In the genomic region with DNA sequence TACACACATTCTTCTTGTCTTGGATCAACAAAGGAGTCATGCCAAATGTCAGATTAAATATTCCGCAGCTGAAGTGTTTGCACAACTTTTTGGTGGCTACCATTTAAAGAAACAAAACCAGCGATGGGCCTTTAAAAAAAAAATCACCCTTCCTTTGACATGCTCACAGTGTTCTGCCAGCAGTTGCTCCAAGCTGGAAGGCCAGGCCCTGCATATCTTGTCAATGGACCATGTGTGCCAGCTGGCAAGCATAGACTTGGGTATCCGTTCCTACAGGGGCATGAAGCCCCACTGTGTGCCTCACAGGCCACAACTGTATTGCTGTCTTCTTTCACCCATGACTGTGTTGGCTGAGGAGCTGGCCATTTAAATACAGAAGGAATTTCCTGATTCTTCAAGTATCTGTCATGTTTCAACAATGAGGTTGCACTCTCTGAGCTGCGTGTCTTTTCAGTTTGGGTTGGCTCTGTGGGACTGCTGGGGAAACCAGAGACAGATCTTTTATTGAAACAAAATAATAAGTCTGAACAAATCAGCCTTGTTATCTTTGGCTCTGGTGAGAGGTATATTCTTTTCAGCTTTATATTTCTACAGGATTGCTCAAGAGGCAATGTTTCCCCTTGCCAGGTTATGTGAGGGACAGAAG, we compare ENCODE assay signal across 11 mouse cellular contexts.
A peak's percentile ranks its signal among the peaks of the same experiment; 100 is the strongest.
DNase-seq lines count a peak whose midpoint lies in the region; ATAC-seq and TF ChIP-seq lines count a peak whose summit lies in the region.
"Had no signal": no experiment of that assay in that cellular context is flagged by ENCODE, and none has a peak within 500 bp of the region (broad histone marks: within the 10 kb centered on the region; RNA-seq: fewer than 3 reads in every experiment).

No protein-coding gene starts in this region.

- no peak for TF ChIP-seq CTCF in cerebellum, adult 2 months (IDR thresholded peaks at IDR 0.05; ENCODE audit: borderline replicate concordance, insufficient read depth, low read depth, low read length)

- no peaks in the 10 kb centered on the region for H3K27me3 ChIP-seq in cerebellum, adult 2 months (ENCODE audit: control insufficient read depth, insufficient read depth, low read length)
- H3K27me3 ChIP-seq in lung, embryonic 15.5 days: no peaks in the 10 kb centered on the region
- H3K27me3 ChIP-seq: embryonic facial prominence, embryonic 12.5 days had no signal

- no peaks in the 10 kb centered on the region for H3K36me3 ChIP-seq in lung, embryonic 15.5 days
- H3K36me3 ChIP-seq: embryonic facial prominence, embryonic 12.5 days; G1E had no signal

- H3K9ac ChIP-seq in lung, embryonic 15.5 days: no peak overlapping the region
- H3K9ac ChIP-seq: embryonic facial prominence, embryonic 12.5 days; liver, embryonic 14.5 days had no signal

- WGBS in cerebellum, adult 2 months: 16% methylated on average over 4 of the region's 4 CpGs
- 26% methylated on average over 4 of the region's 4 CpGs for WGBS in lung, embryonic 15.5 days

- no peak overlapping the region for H3K4me2 ChIP-seq in lung, embryonic 15.5 days
- H3K4me2 ChIP-seq: embryonic facial prominence, embryonic 12.5 days had no signal

- no peak overlapping the region for H3K4me3 ChIP-seq in cerebellum, adult 2 months (replicated peaks; ENCODE audit: insufficient read depth, low read depth, low read length)
- H3K4me3 ChIP-seq in lung, embryonic 15.5 days: no peak overlapping the region
- H3K4me3 ChIP-seq: embryonic facial prominence, embryonic 12.5 days had no signal

- DNase-seq in kidney, adult 11 months: peak; percentile 15
- no peak for DNase-seq in kidney, adult 8-10 months
- peak; percentile 15 to 41 for DNase-seq in cerebellum, adult 2 months
- DNase-seq in heart, adult 9 months (ENCODE audit: low spot score in 2 of 2): peak; percentile 84 to 87
- no peak for DNase-seq in neural tube, embryonic 10.5 days (ENCODE audit: extremely low spot score, low spot score)
- DNase-seq in thymus, postnatal 14 days: no peak
- DNase-seq in thymus, postnatal 36 days: no peak

- no peak for TF ChIP-seq POLR2A in cerebellum, adult 2 months (IDR thresholded peaks at IDR 0.05; ENCODE audit: borderline replicate concordance, insufficient read depth, low read length)

- H3K27ac ChIP-seq in cerebellum, adult 2 months (ENCODE audit: insufficient read depth, low read length): no peak overlapping the region
- H3K27ac ChIP-seq in lung, embryonic 15.5 days: peak overlapping the region; percentile 52
- H3K27ac ChIP-seq: embryonic facial prominence, embryonic 12.5 days; liver, embryonic 14.5 days had no signal

- no peaks in the 10 kb centered on the region for H3K4me1 ChIP-seq in cerebellum, adult 2 months (ENCODE audit: control insufficient read depth, insufficient read depth, low read length)
- H3K4me1 ChIP-seq in lung, embryonic 15.5 days: peaks cover 12% of the 10 kb centered on the region
- H3K4me1 ChIP-seq: embryonic facial prominence, embryonic 12.5 days had no signal

- no peak for ATAC-seq in lung, embryonic 15.5 days (ENCODE audit: borderline replicate concordance, extremely low read depth, low FRiP score, low TSS enrichment)

- H3K9me3 ChIP-seq in lung, embryonic 15.5 days: no peaks in the 10 kb centered on the region
- H3K9me3 ChIP-seq: embryonic facial prominence, embryonic 12.5 days; G1E had no signal

Comparison
In these comparisons a context has a peak if more than half of its experiments do, and no peak if none do; other contexts are left out.
1. DNase-seq: peak in kidney, adult 11 months (single experiment), cerebellum, adult 2 months (2 of 2) and heart, adult 9 months (2 of 2); none in kidney, adult 8-10 months (0 of 2), neural tube, embryonic 10.5 days (single experiment), thymus, postnatal 14 days (single experiment) and thymus, postnatal 36 days (0 of 2).